Mouse (Mus musculus): Measurements from ENCODE around the gene Smpd3.

Gene Smpd3

GRCm38 (mm10) chr8:106232751-106233150 is 105.0 kb downstream of the Smpd3 start:
- no peak for DNase-seq (ENCODE audit: low spot score)

GRCm38 (mm10) chr8:106231536-106231935 is 106.3 kb downstream of the Smpd3 start:
- DNase-seq (ENCODE audit: low spot score): no peak

- DNase-seq (ENCODE audit: low spot score): no peak
These were observed 111.2 kb downstream of the Smpd3 start for GRCm38 (mm10) chr8:106226589-106226988.

- DNase-seq (ENCODE audit: low spot score): no peak
These were observed 118.2 kb downstream of the Smpd3 start for GRCm38 (mm10) chr8:106219620-106220019.

- DNase-seq (ENCODE audit: low spot score): no peak
These were observed 123.8 kb downstream of the Smpd3 start for GRCm38 (mm10) chr8:106213959-106214358.

- DNase-seq (ENCODE audit: low spot score): no peak
These were observed 126.4 kb downstream of the Smpd3 start for GRCm38 (mm10) chr8:106211421-106211820.

- DNase-seq (ENCODE audit: low spot score): peak; percentile 91
These were observed 126.9 kb downstream of the Smpd3 start, which contains the start of the genes Slc7a6os and Prmt7 for GRCm38 (mm10) chr8:106210821-106211345. Gene Slc7a6os, minus strand, starts transcription at chr8:106210935. Gene Prmt7, plus strand, starts transcription at chr8:106210936.

GRCm38 (mm10) chr8:106210035-106210731 is 127.6 kb downstream of the Smpd3 start:
- no peak for DNase-seq (ENCODE audit: low spot score)
